Mouse (Mus musculus) liver, embryonic 12.5 days (tissue): ENCODE results near the gene Zcwpw1. TPM values are rescaled to one million over a fixed set of nuclear protein-coding genes. Genes with fewer than 3 reads are reported as not detected.
A peak's percentile ranks its signal among the peaks of the same experiment; 100 is the strongest.
"Not testable (repeated sequence)": the region's sequence is repeated elsewhere in the genome, so short reads cannot be mapped to it uniquely, and the experiment has no call there.

Experiments used
- ATAC-seq: fragments of 200-750 bp; cut with Nextera tagmentation; 2 replicates; pipeline ENCODE4 v1.8.0; 2017; ENCODE audit warnings: moderate number of reproducible peaks, mild to moderate bottlenecking, moderate library complexity
- H3K27ac ChIP-seq: fragments of 300-500 bp; sonication (generic); 2 replicates; pipeline ENCODE4 v1.5.1; 2016; ENCODE audit warnings: mild to moderate bottlenecking
- H3K27me3 ChIP-seq: fragments of 300-500 bp; sonication (generic); replicated peaks from 2 replicates; pipeline ENCODE4 v1.6.1; 2016; ENCODE audit warnings: mild to moderate bottlenecking, moderate library complexity
- H3K36me3 ChIP-seq: fragments of 300-500 bp; sonication (generic); 2 replicates; pipeline ENCODE4 v1.6.1; 2016; ENCODE audit warnings: mild to moderate bottlenecking, moderate library complexity
- H3K4me1 ChIP-seq: fragments of 300-500 bp; sonication (generic); 2 replicates; pipeline ENCODE4 v1.6.1; 2016
- H3K4me2 ChIP-seq: fragments of 300-500 bp; sonication (generic); 2 replicates; pipeline ENCODE4 v1.6.1; 2016; ENCODE audit warnings: mild to moderate bottlenecking, moderate library complexity
- H3K4me3 ChIP-seq: fragments of 300-500 bp; sonication (generic); 2 replicates; pipeline ENCODE4 v1.5.1; 2016; ENCODE audit warnings: mild to moderate bottlenecking, moderate library complexity
- H3K9ac ChIP-seq: fragments of 300-500 bp; sonication (generic); 2 replicates; pipeline ENCODE4 v1.6.1; 2016; ENCODE audit warnings: mild to moderate bottlenecking, moderate library complexity
- H3K9me3 ChIP-seq: fragments of 300-500 bp; sonication (generic); replicated peaks from 2 replicates; pipeline ENCODE4 v1.6.1; 2016; ENCODE audit warnings: mild to moderate bottlenecking, moderate library complexity
- WGBS: fragments of 180-500 bp; shearing (Covaris S2); methylation state at CpG from one replicate; pipeline ENCODE4 v1.1.7; 2016; ENCODE audit not compliant: insufficient replicate concordance; 5-methylcytosine and 5-hydroxymethylcytosine counted together
- polyA plus RNA-seq: library from polyadenylated mRNA; unstranded; fragments of >200 nt; fragmentation: Nextera tagmentation; extraction: Ambion mirVana; gene quantifications from 2 replicates; pipeline ENCODE4 v1.2.1, GENCODE M21; 2016

Zcwpw1 gene
- polyA plus RNA-seq, 1 experiment from 2014 or later, result 6.9 TPM

GRCm38 (mm10) chr5:137826421-137826820 is 38.8 kb downstream of the Zcwpw1 start:
- Histone ChIP-seq H3K9ac (no peak overlapping the region), H3K4me3 (no peak overlapping the region), H3K9me3 (no peaks in the 10 kb centered on the region), H3K4me2 (no peak overlapping the region), H3K27me3 (no peaks in the 10 kb centered on the region), H3K27ac (no peak overlapping the region), H3K4me1 (no peaks in the 10 kb centered on the region), H3K36me3 (no peaks in the 10 kb centered on the region)
- WGBS, result 20% methylated on average over 7 of the region's 7 CpGs
- no peak for ATAC-seq

- 48% methylated on average over 6 of the region's 6 CpGs for WGBS
- Histone ChIP-seq H3K4me2 (no peak overlapping the region), H3K27me3 (no peaks in the 10 kb centered on the region), H3K27ac (no peak overlapping the region), H3K4me3 (no peak overlapping the region), H3K36me3 (no peaks in the 10 kb centered on the region), H3K9me3 (no peaks in the 10 kb centered on the region), H3K4me1 (no peaks in the 10 kb centered on the region), H3K9ac (no peak overlapping the region)
- no peak for ATAC-seq
Observed at GRCm38 (mm10) chr5:137828694-137829093, 41.1 kb downstream of the Zcwpw1 start.

- 52% methylated on average over 7 of the region's 7 CpGs for WGBS
- H3K27ac ChIP-seq, result peak overlapping the region; percentile 15; the same call in 1 of the 2 replicates
Observed at GRCm38 (mm10) chr5:137830238-137830637, 42.6 kb downstream of the Zcwpw1 start.

GRCm38 (mm10) chr5:137831106-137831505 is 43.5 kb downstream of the Zcwpw1 start:
- Histone ChIP-seq H3K4me1 (no peaks in the 10 kb centered on the region), H3K27ac (no peak overlapping the region), H3K36me3 (no peaks in the 10 kb centered on the region), H3K9ac (no peak overlapping the region), H3K27me3 (no peaks in the 10 kb centered on the region), H3K4me3 (no peak overlapping the region), H3K9me3 (no peaks in the 10 kb centered on the region), H3K4me2 (no peak overlapping the region)
- WGBS, result 49% methylated on average over 4 of the region's 4 CpGs
- no peak for ATAC-seq

More at GRCm38 (mm10) chr5:137830238-137830637, 42.6 kb downstream of the Zcwpw1 start:
- H3K9me3 ChIP-seq, result no peaks in the 10 kb centered on the region
- no peaks in the 10 kb centered on the region for H3K36me3 ChIP-seq
- no peak overlapping the region for H3K4me2 ChIP-seq
- no peak for ATAC-seq
- no peaks in the 10 kb centered on the region for H3K27me3 ChIP-seq
- no peak overlapping the region for H3K9ac ChIP-seq
- no peak overlapping the region for H3K4me3 ChIP-seq
- no peaks in the 10 kb centered on the region for H3K4me1 ChIP-seq

- no peak overlapping the region for H3K4me3 ChIP-seq
- no peak overlapping the region for H3K27ac ChIP-seq
- no peak overlapping the region for H3K9ac ChIP-seq
- H3K4me2 ChIP-seq, result no peak overlapping the region
- H3K36me3 ChIP-seq, result no peaks in the 10 kb centered on the region
- ATAC-seq, result no peak
- H3K27me3 ChIP-seq, result no peaks in the 10 kb centered on the region
- no peaks in the 10 kb centered on the region for H3K9me3 ChIP-seq
- H3K4me1 ChIP-seq, result no peaks in the 10 kb centered on the region
- WGBS, result 41% methylated on average over 6 of the region's 6 CpGs
Observed at GRCm38 (mm10) chr5:137831506-137831905, 43.9 kb downstream of the Zcwpw1 start.

- 46% methylated on average over 4 of the region's 4 CpGs for WGBS
- no peak overlapping the region for H3K9ac ChIP-seq
- H3K27ac ChIP-seq, result no peak overlapping the region
- H3K9me3 ChIP-seq, result no peaks in the 10 kb centered on the region
- H3K4me3 ChIP-seq, result no peak overlapping the region
- no peak for ATAC-seq
- H3K36me3 ChIP-seq, result no peaks in the 10 kb centered on the region
- H3K27me3 ChIP-seq, result no peaks in the 10 kb centered on the region
- no peak overlapping the region for H3K4me2 ChIP-seq
- H3K4me1 ChIP-seq, result no peaks in the 10 kb centered on the region
Observed at GRCm38 (mm10) chr5:137833500-137833899, 45.9 kb downstream of the Zcwpw1 start.

- not testable (repeated sequence) for H3K36me3 ChIP-seq, H3K4me1 ChIP-seq, H3K27me3 ChIP-seq, H3K4me3 ChIP-seq, H3K4me2 ChIP-seq, H3K9ac ChIP-seq, H3K9me3 ChIP-seq, ATAC-seq, H3K27ac ChIP-seq
- 22% methylated on average over 2 of the region's 2 CpGs for WGBS
Observed at GRCm38 (mm10) chr5:137835966-137836520, 48.4 kb downstream of the Zcwpw1 start, which contains the start of gene Pilra. Gene Pilra, minus strand, starts transcription at chr5:137836281.

GRCm38 (mm10) chr5:137836611-137837010 is 49.0 kb downstream of the Zcwpw1 start:
- H3K36me3 ChIP-seq, result no peaks in the 10 kb centered on the region
- H3K4me1 ChIP-seq, result no peaks in the 10 kb centered on the region
- H3K27me3 ChIP-seq, result no peaks in the 10 kb centered on the region
- H3K4me2 ChIP-seq, result no peak overlapping the region
- no peak overlapping the region for H3K27ac ChIP-seq
- no peak overlapping the region for H3K9ac ChIP-seq
- no peak overlapping the region for H3K4me3 ChIP-seq
- no peak for ATAC-seq
- no peaks in the 10 kb centered on the region for H3K9me3 ChIP-seq

GRCm38 (mm10) chr5:137837110-137837509 is 49.5 kb downstream of the Zcwpw1 start:
- not testable (repeated sequence) for H3K27me3 ChIP-seq, H3K4me3 ChIP-seq, H3K9ac ChIP-seq, H3K4me2 ChIP-seq, ATAC-seq, H3K36me3 ChIP-seq, H3K9me3 ChIP-seq, H3K27ac ChIP-seq, H3K4me1 ChIP-seq

- not testable (repeated sequence) for H3K27ac ChIP-seq, H3K9me3 ChIP-seq, H3K9ac ChIP-seq, H3K36me3 ChIP-seq, H3K27me3 ChIP-seq, H3K4me1 ChIP-seq, ATAC-seq, H3K4me2 ChIP-seq, H3K4me3 ChIP-seq
- WGBS, result 58% methylated on average over 1 of the region's 1 CpGs
Observed at GRCm38 (mm10) chr5:137850313-137850712, 62.7 kb downstream of the Zcwpw1 start.

- not testable (repeated sequence) for H3K9ac ChIP-seq, H3K4me3 ChIP-seq, ATAC-seq, H3K4me2 ChIP-seq, H3K36me3 ChIP-seq, H3K27me3 ChIP-seq, H3K27ac ChIP-seq, H3K4me1 ChIP-seq, H3K9me3 ChIP-seq
- WGBS, result 72% methylated on average over 3 of the region's 3 CpGs
Observed at GRCm38 (mm10) chr5:137854907-137855306, 67.3 kb downstream of the Zcwpw1 start.

- not testable (repeated sequence) for H3K4me3 ChIP-seq, H3K27ac ChIP-seq, H3K4me2 ChIP-seq, H3K27me3 ChIP-seq, H3K9me3 ChIP-seq, H3K4me1 ChIP-seq, ATAC-seq, H3K9ac ChIP-seq, H3K36me3 ChIP-seq
- 35% methylated on average over 5 of the region's 5 CpGs for WGBS
Observed at GRCm38 (mm10) chr5:137856870-137857269, 69.3 kb downstream of the Zcwpw1 start.

- not testable (repeated sequence) for H3K9me3 ChIP-seq, H3K9ac ChIP-seq, ATAC-seq, H3K27ac ChIP-seq, H3K4me3 ChIP-seq, H3K36me3 ChIP-seq, H3K4me2 ChIP-seq, H3K27me3 ChIP-seq, H3K4me1 ChIP-seq
- WGBS, result 15% methylated on average over 2 of the region's 2 CpGs
Observed at GRCm38 (mm10) chr5:137857960-137858710, 70.5 kb downstream of the Zcwpw1 start, which contains the start of gene Pilrb1. Gene Pilrb1, minus strand, starts transcription at chr5:137858106.
